Mouse (Mus musculus) spleen, adult 2 months (tissue): ENCODE measurements around the gene Anxa5.

Source experiments
- CTCF ChIP-seq: fragments of 200-500 bp; IDR thresholded peaks from 2 replicates; pipeline ENCODE4 v1.5.1; 2011; ENCODE audit warnings: mild to moderate bottlenecking, inconsistent platforms; ENCODE audit not compliant: insufficient read depth, insufficient read length, insufficient replicate concordance; ENCODE audit errors: extremely low read depth
- POLR2A ChIP-seq: fragments of 200-500 bp; IDR thresholded peaks from 2 replicates; pipeline ENCODE4 v1.6.1; 2011; ENCODE audit warnings: low read depth, low read length, inconsistent platforms

- TF ChIP-seq POLR2A: no peak
- TF ChIP-seq CTCF: no peak
These were observed 45.7 kb upstream of the Anxa5 start, which contains the start of gene Gm11549 for GRCm38 (mm10) chr3:36521073-36522060.
